Mouse (Mus musculus): ENCODE results near the gene Fbln2. TPM values are rescaled to one million over a fixed set of nuclear protein-coding genes. Genes with fewer than 3 reads are reported as not detected.

Fbln2 gene
- polyA plus RNA-seq, 1 experiment from 2014 or later = 162 TPM

DNA sequence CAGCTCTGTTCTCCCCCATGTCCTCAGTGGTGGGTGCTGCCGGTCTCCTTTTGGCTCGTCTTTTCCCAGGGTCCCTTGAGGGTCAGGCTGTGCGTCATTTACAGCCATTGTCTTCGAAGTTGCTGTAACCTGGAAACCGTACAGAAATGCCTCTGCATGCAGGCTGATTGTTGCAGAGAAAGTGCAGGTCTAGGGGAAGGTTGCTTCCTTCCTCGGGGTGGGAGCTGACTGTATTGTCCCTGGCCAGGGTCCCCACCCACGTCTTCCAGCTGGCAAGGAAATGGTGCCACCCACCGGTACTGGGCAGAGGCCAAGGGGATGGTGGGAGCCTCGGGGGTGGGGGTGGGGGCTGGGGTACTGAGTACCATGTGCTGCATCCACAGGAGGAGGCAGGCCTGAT lies 6.2 kb downstream of the Fbln2 start:
- peaks cover 10% of the 10 kb centered on the region for H3K27me3 ChIP-seq (ENCODE audit: control insufficient read depth, insufficient read depth, low read length)
- peak; percentile 23 for ATAC-seq (replicated peaks; ENCODE audit: extremely low read depth, insufficient read depth, low FRiP score)
- H3K36me3 ChIP-seq (ENCODE audit: control insufficient read depth, insufficient read depth) = no peaks in the 10 kb centered on the region
- H3K27ac ChIP-seq (ENCODE audit: low read length) = no peak overlapping the region
- peaks cover 7% of the 10 kb centered on the region; the same call in 1 of the 2 replicates for H3K4me1 ChIP-seq (ENCODE audit: control insufficient read depth, insufficient read depth, low read length)
- no peaks in the 10 kb centered on the region for H3K9me3 ChIP-seq (replicated peaks; ENCODE audit: control insufficient read depth, low read length)
- 43% methylated on average over 9 of the region's 9 CpGs for WGBS
- no peak overlapping the region for H3K4me2 ChIP-seq (ENCODE audit: low read depth, low read length)
- no peak overlapping the region for H3K9ac ChIP-seq (ENCODE audit: low read length)
- H3K4me3 ChIP-seq (ENCODE audit: low read length) = no peak overlapping the region

- Histone ChIP-seq H3K9ac (ENCODE audit: low read length) (no peak overlapping the region), H3K4me1 (ENCODE audit: control insufficient read depth, insufficient read depth, low read length) (peaks cover 7% of the 10 kb centered on the region; the same call in 1 of the 2 replicates)
Measured at GRCm38 (mm10) chr6:91218871-91219270, 6.6 kb downstream of the Fbln2 start.

DNA sequence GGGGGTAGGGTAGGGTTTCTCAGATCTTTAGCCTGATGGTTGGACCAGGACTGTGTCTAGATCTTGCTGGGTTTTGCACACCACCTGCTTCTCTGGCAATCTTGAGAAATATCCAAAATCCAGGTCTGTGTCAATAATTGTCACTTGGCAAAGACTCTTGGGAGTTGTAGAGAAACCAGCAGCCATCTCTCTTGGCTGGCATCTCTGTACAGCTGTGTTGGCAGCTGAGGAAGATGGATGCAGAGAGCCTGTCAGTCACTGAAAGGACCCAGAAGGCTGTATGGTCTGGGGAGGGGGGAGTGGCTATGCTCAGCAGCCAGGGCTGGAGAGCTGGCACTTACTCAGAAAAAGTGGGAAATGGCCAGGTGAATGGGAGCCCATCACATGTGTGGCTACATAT lies 7.8 kb downstream of the Fbln2 start:
- Histone ChIP-seq H3K27ac (ENCODE audit: low read length) (no peak overlapping the region), H3K27me3 (ENCODE audit: control insufficient read depth, insufficient read depth, low read length) (peaks cover 7% of the 10 kb centered on the region), H3K9me3 (replicated peaks; ENCODE audit: control insufficient read depth, low read length) (no peaks in the 10 kb centered on the region), H3K36me3 (ENCODE audit: control insufficient read depth, insufficient read depth) (no peaks in the 10 kb centered on the region), H3K9ac (ENCODE audit: low read length) (no peak overlapping the region), H3K4me2 (ENCODE audit: low read depth, low read length) (no peak overlapping the region), H3K4me1 (ENCODE audit: control insufficient read depth, insufficient read depth, low read length) (peaks cover 13% of the 10 kb centered on the region; the same call in 1 of the 2 replicates), H3K4me3 (ENCODE audit: low read length) (no peak overlapping the region)
- no peak for ATAC-seq (replicated peaks; ENCODE audit: extremely low read depth, insufficient read depth, low FRiP score)

More at GRCm38 (mm10) chr6:91218871-91219270, 6.6 kb downstream of the Fbln2 start:
- ATAC-seq (replicated peaks; ENCODE audit: extremely low read depth, insufficient read depth, low FRiP score) = no peak
- H3K27ac ChIP-seq (ENCODE audit: low read length) = no peak overlapping the region
- H3K4me3 ChIP-seq (ENCODE audit: low read length) = no peak overlapping the region
- H3K9me3 ChIP-seq (replicated peaks; ENCODE audit: control insufficient read depth, low read length) = no peaks in the 10 kb centered on the region
- no peaks in the 10 kb centered on the region for H3K36me3 ChIP-seq (ENCODE audit: control insufficient read depth, insufficient read depth)
- 45% methylated on average over 3 of the region's 3 CpGs for WGBS
- H3K4me2 ChIP-seq (ENCODE audit: low read depth, low read length) = no peak overlapping the region
- peaks cover 7% of the 10 kb centered on the region for H3K27me3 ChIP-seq (ENCODE audit: control insufficient read depth, insufficient read depth, low read length)

DNA sequence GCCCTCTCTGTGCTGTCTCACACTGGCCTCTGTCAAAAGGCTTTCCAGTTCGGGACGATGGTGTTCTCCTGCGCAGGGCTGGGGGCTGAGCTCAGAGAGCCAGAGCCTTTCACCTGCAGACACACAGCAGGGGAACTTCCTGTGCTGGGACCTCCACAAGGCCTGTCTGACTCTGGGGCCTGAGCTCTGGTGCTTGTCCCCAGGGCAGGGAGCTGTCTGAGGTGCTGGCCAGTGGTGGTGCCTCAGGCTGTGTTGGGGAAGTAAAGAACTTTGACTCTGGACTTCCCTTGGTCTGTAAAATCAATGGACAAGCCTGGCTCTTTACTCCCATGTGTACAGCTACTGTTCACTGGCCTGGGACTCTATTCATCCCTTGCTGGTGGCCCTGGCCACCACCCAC lies 8.8 kb downstream of the Fbln2 start:
- no peak for ATAC-seq (replicated peaks; ENCODE audit: extremely low read depth, insufficient read depth, low FRiP score)
- Histone ChIP-seq H3K9ac (ENCODE audit: low read length) (no peak overlapping the region), H3K27me3 (ENCODE audit: control insufficient read depth, insufficient read depth, low read length) (peaks cover 7% of the 10 kb centered on the region)

GRCm38 (mm10) chr6:91222694-91223346 lies 10.6 kb downstream of the Fbln2 start:
- H3K9ac ChIP-seq (ENCODE audit: low read length) = no peak overlapping the region
- no peaks in the 10 kb centered on the region for H3K9me3 ChIP-seq (replicated peaks; ENCODE audit: control insufficient read depth, low read length)
- peaks cover 9% of the 10 kb centered on the region; the same call in 1 of the 2 replicates for H3K27me3 ChIP-seq (ENCODE audit: control insufficient read depth, insufficient read depth, low read length)
- no peak overlapping the region for H3K4me3 ChIP-seq (ENCODE audit: low read length)
- H3K4me2 ChIP-seq (ENCODE audit: low read depth, low read length) = no peak overlapping the region
- H3K36me3 ChIP-seq (ENCODE audit: control insufficient read depth, insufficient read depth) = no peaks in the 10 kb centered on the region
- H3K27ac ChIP-seq (ENCODE audit: low read length) = no peak overlapping the region
- peaks cover 13% of the 10 kb centered on the region; the same call in 1 of the 2 replicates for H3K4me1 ChIP-seq (ENCODE audit: control insufficient read depth, insufficient read depth, low read length)
- ATAC-seq (replicated peaks; ENCODE audit: extremely low read depth, insufficient read depth, low FRiP score) = peak; percentile 45; the same call in 1 of the 2 replicates
- 70% methylated on average over 10 of the region's 10 CpGs for WGBS

More for the DNA sequence above, 8.8 kb downstream of the Fbln2 start:
- Histone ChIP-seq H3K27ac (ENCODE audit: low read length) (no peak overlapping the region), H3K4me1 (ENCODE audit: control insufficient read depth, insufficient read depth, low read length) (peaks cover 16% of the 10 kb centered on the region; the same call in 1 of the 2 replicates), H3K4me3 (ENCODE audit: low read length) (no peak overlapping the region), H3K36me3 (ENCODE audit: control insufficient read depth, insufficient read depth) (no peaks in the 10 kb centered on the region), H3K4me2 (ENCODE audit: low read depth, low read length) (no peak overlapping the region), H3K9me3 (replicated peaks; ENCODE audit: control insufficient read depth, low read length) (no peaks in the 10 kb centered on the region)
- WGBS = 8% methylated on average over 3 of the region's 3 CpGs

GRCm38 (mm10) chr6:91224939-91225338 lies 12.7 kb downstream of the Fbln2 start:
- no peaks in the 10 kb centered on the region for H3K9me3 ChIP-seq (replicated peaks; ENCODE audit: control insufficient read depth, low read length)
- peaks cover 11% of the 10 kb centered on the region; the same call in 1 of the 2 replicates for H3K4me1 ChIP-seq (ENCODE audit: control insufficient read depth, insufficient read depth, low read length)
- peaks cover 9% of the 10 kb centered on the region; the same call in 1 of the 2 replicates for H3K27me3 ChIP-seq (ENCODE audit: control insufficient read depth, insufficient read depth, low read length)
- no peak overlapping the region for H3K9ac ChIP-seq (ENCODE audit: low read length)
- no peak overlapping the region for H3K27ac ChIP-seq (ENCODE audit: low read length)
- H3K36me3 ChIP-seq (ENCODE audit: control insufficient read depth, insufficient read depth) = no peaks in the 10 kb centered on the region
- H3K4me3 ChIP-seq (ENCODE audit: low read length) = no peak overlapping the region
- no peak overlapping the region for H3K4me2 ChIP-seq (ENCODE audit: low read depth, low read length)
- WGBS = 43% methylated on average over 6 of the region's 6 CpGs
- no peak for ATAC-seq (replicated peaks; ENCODE audit: extremely low read depth, insufficient read depth, low FRiP score)

- no peak overlapping the region for H3K4me2 ChIP-seq (ENCODE audit: low read depth, low read length)
- peaks cover 11% of the 10 kb centered on the region; the same call in 1 of the 2 replicates for H3K4me1 ChIP-seq (ENCODE audit: control insufficient read depth, insufficient read depth, low read length)
- H3K36me3 ChIP-seq (ENCODE audit: control insufficient read depth, insufficient read depth) = no peaks in the 10 kb centered on the region
- no peaks in the 10 kb centered on the region for H3K9me3 ChIP-seq (replicated peaks; ENCODE audit: control insufficient read depth, low read length)
- peaks cover 9% of the 10 kb centered on the region; the same call in 1 of the 2 replicates for H3K27me3 ChIP-seq (ENCODE audit: control insufficient read depth, insufficient read depth, low read length)
- no peak overlapping the region for H3K4me3 ChIP-seq (ENCODE audit: low read length)
- H3K9ac ChIP-seq (ENCODE audit: low read length) = no peak overlapping the region
- H3K27ac ChIP-seq (ENCODE audit: low read length) = no peak overlapping the region
- 60% methylated on average over 4 of the region's 4 CpGs for WGBS
- no peak for ATAC-seq (replicated peaks; ENCODE audit: extremely low read depth, insufficient read depth, low FRiP score)
Measured at GRCm38 (mm10) chr6:91225346-91225745, 13.1 kb downstream of the Fbln2 start.

DNA sequence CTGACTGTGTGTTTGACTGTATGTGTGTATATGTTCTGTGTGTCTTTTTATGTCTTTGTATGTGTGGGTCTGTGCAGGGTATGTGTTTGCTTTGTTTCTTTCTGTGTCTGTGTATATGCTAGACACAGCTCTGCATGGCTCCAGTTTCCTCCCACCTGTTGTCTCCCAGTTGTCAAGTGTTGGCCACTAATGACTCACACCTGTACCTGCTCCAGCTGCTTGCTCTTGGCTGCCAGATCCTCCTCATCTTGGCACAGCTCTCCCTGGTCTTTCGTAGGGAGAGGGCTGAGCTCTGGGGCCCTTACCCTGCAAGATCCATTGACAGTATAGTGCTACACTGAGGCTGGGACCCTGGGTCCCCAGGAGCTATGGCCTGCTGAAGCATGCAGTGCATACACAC lies 13.8 kb downstream of the Fbln2 start:
- no peaks in the 10 kb centered on the region for H3K9me3 ChIP-seq (replicated peaks; ENCODE audit: control insufficient read depth, low read length)
- H3K27ac ChIP-seq (ENCODE audit: low read length) = no peak overlapping the region
- H3K36me3 ChIP-seq (ENCODE audit: control insufficient read depth, insufficient read depth) = no peaks in the 10 kb centered on the region
- no peak for ATAC-seq (replicated peaks; ENCODE audit: extremely low read depth, insufficient read depth, low FRiP score)
- no peak overlapping the region for H3K4me2 ChIP-seq (ENCODE audit: low read depth, low read length)
- H3K4me3 ChIP-seq (ENCODE audit: low read length) = no peak overlapping the region
- WGBS = 83% methylated on average over 1 of the region's 1 CpGs
- no peak overlapping the region for H3K9ac ChIP-seq (ENCODE audit: low read length)
- H3K4me1 ChIP-seq (ENCODE audit: control insufficient read depth, insufficient read depth, low read length) = peaks cover 11% of the 10 kb centered on the region; the same call in 1 of the 2 replicates
- 0 out of 2 replicates have a peak, but pooled peaks cover 7% of the 10 kb centered on the region for H3K27me3 ChIP-seq (ENCODE audit: control insufficient read depth, insufficient read depth, low read length)

- H3K4me2 ChIP-seq (ENCODE audit: low read depth, low read length) = no peak overlapping the region
- no peak overlapping the region for H3K27ac ChIP-seq (ENCODE audit: low read length)
- no peak for ATAC-seq (replicated peaks; ENCODE audit: extremely low read depth, insufficient read depth, low FRiP score)
- H3K9me3 ChIP-seq (replicated peaks; ENCODE audit: control insufficient read depth, low read length) = no peaks in the 10 kb centered on the region
- H3K36me3 ChIP-seq (ENCODE audit: control insufficient read depth, insufficient read depth) = no peaks in the 10 kb centered on the region
- 0 out of 2 replicates have a peak, but pooled peaks cover 11% of the 10 kb centered on the region for H3K27me3 ChIP-seq (ENCODE audit: control insufficient read depth, insufficient read depth, low read length)
- H3K9ac ChIP-seq (ENCODE audit: low read length) = no peak overlapping the region
- no peak overlapping the region for H3K4me3 ChIP-seq (ENCODE audit: low read length)
- WGBS = 56% methylated on average over 4 of the region's 4 CpGs
- peaks cover 11% of the 10 kb centered on the region; the same call in 1 of the 2 replicates for H3K4me1 ChIP-seq (ENCODE audit: control insufficient read depth, insufficient read depth, low read length)
Measured at GRCm38 (mm10) chr6:91228980-91229379, 16.7 kb downstream of the Fbln2 start.
